Mouse (Mus musculus) limb, embryonic 13.5 days (tissue): ENCODE results near the gene Gaa. TPM values are rescaled to one million over a fixed set of nuclear protein-coding genes. Genes with fewer than 3 reads are reported as not detected.
"Not testable (repeated sequence)": the region's sequence is repeated elsewhere in the genome, so short reads cannot be mapped to it uniquely, and the experiment has no call there.

Experiments used
- ATAC-seq: fragments of 200-750 bp; cut with Nextera tagmentation; 2 replicates; pipeline ENCODE4 v1.8.0; 2017; ENCODE audit warnings: low read depth, moderate number of reproducible peaks, moderate TSS enrichment; ENCODE audit not compliant: low FRiP score
- H3K27ac ChIP-seq: fragments of 300-500 bp; sonication (generic); 2 replicates; pipeline ENCODE4 v1.5.1; 2015; ENCODE audit warnings: inconsistent platforms, mild to moderate bottlenecking, moderate library complexity
- H3K27me3 ChIP-seq: fragments of 300-500 bp; sonication (generic); 2 replicates; pipeline ENCODE4 v1.6.1; 2015; ENCODE audit warnings: mild to moderate bottlenecking, inconsistent platforms
- H3K36me3 ChIP-seq: fragments of 300-500 bp; sonication (generic); 2 replicates; pipeline ENCODE4 v1.6.1; 2015; ENCODE audit warnings: inconsistent platforms, mild to moderate bottlenecking, moderate library complexity
- H3K4me1 ChIP-seq: fragments of 300-500 bp; sonication (generic); 2 replicates; pipeline ENCODE4 v1.6.1; 2015; ENCODE audit warnings: inconsistent platforms
- H3K4me2 ChIP-seq: fragments of 300-500 bp; sonication (generic); replicated peaks from 2 replicates; pipeline ENCODE4 v1.6.1; 2015; ENCODE audit warnings: inconsistent platforms, mild to moderate bottlenecking, moderate library complexity
- H3K4me3 ChIP-seq: fragments of 300-500 bp; sonication (generic); 2 replicates; pipeline ENCODE4 v1.5.1; 2015; ENCODE audit warnings: moderate library complexity, mild to moderate bottlenecking, inconsistent platforms
- H3K9ac ChIP-seq: fragments of 300-500 bp; sonication (generic); 2 replicates; pipeline ENCODE4 v1.6.1; 2015; ENCODE audit warnings: mild to moderate bottlenecking, inconsistent platforms
- H3K9me3 ChIP-seq: fragments of 300-500 bp; sonication (generic); 2 replicates; pipeline ENCODE4 v1.6.1; 2016; ENCODE audit warnings: inconsistent platforms
- WGBS: fragments of 180-500 bp; shearing (Covaris S2); methylation state at CpG from one replicate; pipeline ENCODE4 v1.1.7; 2015; 5-methylcytosine and 5-hydroxymethylcytosine counted together
- polyA plus RNA-seq: library from polyadenylated mRNA; unstranded; fragments of >200 nt; fragmentation: Nextera tagmentation; extraction: Ambion mirVana; gene quantifications from 2 replicates; pipeline ENCODE4 v1.2.1, GENCODE M21; 2015

Gaa gene
- polyA plus RNA-seq, 1 experiment from 2014 or later: 69.9 TPM

DNA sequence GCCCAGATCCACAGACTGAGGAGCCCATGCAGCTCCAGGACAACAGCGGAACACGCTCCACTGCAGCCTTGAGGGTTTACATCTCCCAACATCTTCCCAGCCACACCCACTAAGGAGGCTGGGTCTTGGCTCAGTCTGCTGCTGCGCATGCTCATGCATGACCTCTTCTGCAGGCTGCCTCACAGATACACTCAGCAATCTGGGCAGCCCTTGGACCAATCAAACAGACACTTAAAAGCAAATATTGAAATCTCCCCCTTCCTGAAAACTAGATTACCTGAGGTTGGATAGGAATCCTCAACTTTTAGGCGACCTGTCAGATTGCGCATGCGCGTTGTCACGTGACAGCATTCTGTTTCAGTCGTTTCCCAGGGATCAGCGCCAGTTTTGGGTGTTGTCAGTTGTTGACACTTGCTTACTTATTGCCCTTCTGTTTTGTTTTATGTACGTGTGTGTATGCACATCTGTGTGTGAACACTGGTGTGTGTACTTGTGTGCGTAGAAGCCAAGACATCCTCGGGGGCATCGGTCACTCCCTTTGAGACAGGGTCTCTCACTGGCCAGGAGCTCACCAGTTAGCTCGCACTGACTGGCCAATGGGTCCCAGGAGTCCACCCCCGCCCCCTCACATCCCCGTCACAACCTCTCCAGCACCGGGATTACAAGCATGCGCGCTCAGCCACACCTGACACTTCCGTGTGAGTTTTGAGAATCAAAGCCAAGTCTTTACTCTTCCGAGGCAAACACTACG, 8.9 kb upstream of the Gaa start:
- ATAC-seq: peak; percentile 85
- WGBS: 69% methylated on average over 23 of the region's 23 CpGs
- Histone ChIP-seq H3K9ac (peak overlapping the region; percentile 43), H3K4me2 (peak overlapping the region; percentile 57), H3K9me3 (no peaks in the 10 kb centered on the region), H3K4me1 (peaks cover 14% of the 10 kb centered on the region), H3K4me3 (peak overlapping the region; percentile 34), H3K27me3 (no peaks in the 10 kb centered on the region), H3K36me3 (no peaks in the 10 kb centered on the region), H3K27ac (no peak overlapping the region)

DNA sequence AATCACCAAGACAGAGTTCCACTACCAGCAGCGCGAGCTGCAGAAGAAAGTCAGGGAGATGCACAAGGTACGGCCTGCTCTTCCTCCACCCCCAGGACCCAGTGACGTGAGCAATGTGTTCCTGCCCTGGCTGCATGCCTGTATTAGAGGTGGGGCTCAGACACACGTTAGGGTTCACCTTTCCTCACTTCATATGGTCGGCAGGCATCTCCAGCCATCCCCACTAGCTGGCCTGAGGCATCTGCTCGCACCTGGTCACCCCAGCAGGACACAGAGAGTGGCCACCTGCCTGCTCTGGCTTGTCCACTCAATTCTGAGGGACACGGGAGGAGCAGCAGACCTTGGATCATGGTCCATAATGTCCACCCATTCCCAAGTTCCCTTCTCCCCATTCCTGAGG, 7.7 kb upstream of the Gaa start:
- H3K27ac ChIP-seq: no peak overlapping the region
- no peaks in the 10 kb centered on the region for H3K27me3 ChIP-seq
- H3K36me3 ChIP-seq: no peaks in the 10 kb centered on the region
- ATAC-seq: no peak
- H3K4me2 ChIP-seq: no peak overlapping the region
- H3K9ac ChIP-seq: no peak overlapping the region
- H3K4me3 ChIP-seq: no peak overlapping the region
- H3K4me1 ChIP-seq: peaks cover 14% of the 10 kb centered on the region
- 83% methylated on average over 8 of the region's 8 CpGs for WGBS
- H3K9me3 ChIP-seq: no peaks in the 10 kb centered on the region

DNA sequence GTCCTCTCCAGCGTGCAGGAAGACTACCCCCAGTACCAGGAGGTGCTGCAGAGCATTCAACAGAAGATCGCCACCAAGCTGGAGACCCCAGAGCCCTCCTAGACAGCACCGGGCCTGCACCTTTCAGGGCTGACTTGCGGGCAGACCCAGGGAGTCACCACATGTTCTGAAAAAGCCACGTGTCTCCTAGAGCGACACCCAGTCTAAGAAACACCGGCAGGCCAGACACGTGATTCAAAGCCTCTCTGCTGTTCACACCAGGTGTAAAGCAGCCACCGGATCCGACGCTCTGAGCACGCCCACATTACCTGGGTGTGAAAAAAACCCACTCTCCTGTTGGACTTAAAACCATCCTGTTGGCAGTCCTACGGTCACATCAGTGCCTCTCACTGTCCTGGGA, 3.3 kb upstream of the Gaa start:
- no peak for ATAC-seq
- Histone ChIP-seq H3K36me3 (no peaks in the 10 kb centered on the region), H3K9ac (no peak overlapping the region), H3K9me3 (no peaks in the 10 kb centered on the region), H3K4me1 (peaks cover 16% of the 10 kb centered on the region), H3K27ac (no peak overlapping the region), H3K4me2 (no peak overlapping the region), H3K4me3 (no peak overlapping the region), H3K27me3 (no peaks in the 10 kb centered on the region)
- WGBS: 91% methylated on average over 13 of the region's 13 CpGs

DNA sequence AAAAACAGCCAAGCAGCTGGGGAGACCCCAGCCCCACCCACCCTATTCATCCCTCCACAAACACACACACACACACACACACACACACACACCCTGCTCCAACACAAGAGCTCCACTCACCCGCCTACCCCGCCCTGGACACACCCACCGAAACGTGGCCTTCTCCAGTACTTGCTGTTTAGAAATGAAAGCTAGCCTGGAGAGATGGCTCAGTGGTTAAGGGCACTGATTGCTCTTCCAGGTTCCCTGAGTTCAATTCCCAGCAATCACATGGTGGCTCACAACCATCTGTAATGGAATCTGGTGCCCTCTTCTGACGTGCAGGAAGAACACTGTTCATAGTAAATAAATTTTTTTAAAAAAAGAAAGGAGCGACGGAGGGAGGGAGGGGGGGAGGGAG, 1.9 kb upstream of the Gaa start:
- Histone ChIP-seq H3K27me3 (no peaks in the 10 kb centered on the region), H3K9ac (no peak overlapping the region), H3K9me3 (no peaks in the 10 kb centered on the region), H3K36me3 (peaks cover 11% of the 10 kb centered on the region; the same call in 1 of the 2 replicates), H3K4me2 (no peak overlapping the region), H3K4me3 (no peak overlapping the region), H3K27ac (no peak overlapping the region), H3K4me1 (peaks cover 16% of the 10 kb centered on the region)
- 74% methylated on average over 7 of the region's 7 CpGs for WGBS
- no peak for ATAC-seq

DNA sequence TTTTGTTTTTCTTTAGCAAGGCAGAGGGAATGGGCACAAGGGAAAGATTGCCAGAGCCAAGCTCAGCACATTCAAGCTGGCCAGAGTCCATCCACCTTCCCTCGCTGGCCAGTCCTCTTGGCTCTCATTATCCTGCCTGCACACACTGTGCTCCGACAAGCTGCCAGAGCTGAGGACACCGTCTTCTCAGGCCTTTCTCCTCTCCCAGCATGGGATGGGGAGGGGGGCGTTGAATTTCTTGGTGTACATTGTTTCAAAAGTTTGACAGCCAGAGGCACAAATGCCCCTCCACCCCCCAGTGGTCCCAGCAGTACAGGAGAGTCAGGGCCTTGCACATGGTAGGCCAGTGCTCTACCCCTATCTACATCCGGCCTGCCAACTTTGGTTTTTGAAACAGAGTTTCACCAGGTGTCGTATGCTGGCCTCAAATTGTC, 429 bp upstream of the Gaa start:
- Histone ChIP-seq H3K9ac (no peak overlapping the region), H3K4me2 (peak overlapping the region; percentile 88)
- 54% methylated on average over 6 of the region's 6 CpGs for WGBS

DNA sequence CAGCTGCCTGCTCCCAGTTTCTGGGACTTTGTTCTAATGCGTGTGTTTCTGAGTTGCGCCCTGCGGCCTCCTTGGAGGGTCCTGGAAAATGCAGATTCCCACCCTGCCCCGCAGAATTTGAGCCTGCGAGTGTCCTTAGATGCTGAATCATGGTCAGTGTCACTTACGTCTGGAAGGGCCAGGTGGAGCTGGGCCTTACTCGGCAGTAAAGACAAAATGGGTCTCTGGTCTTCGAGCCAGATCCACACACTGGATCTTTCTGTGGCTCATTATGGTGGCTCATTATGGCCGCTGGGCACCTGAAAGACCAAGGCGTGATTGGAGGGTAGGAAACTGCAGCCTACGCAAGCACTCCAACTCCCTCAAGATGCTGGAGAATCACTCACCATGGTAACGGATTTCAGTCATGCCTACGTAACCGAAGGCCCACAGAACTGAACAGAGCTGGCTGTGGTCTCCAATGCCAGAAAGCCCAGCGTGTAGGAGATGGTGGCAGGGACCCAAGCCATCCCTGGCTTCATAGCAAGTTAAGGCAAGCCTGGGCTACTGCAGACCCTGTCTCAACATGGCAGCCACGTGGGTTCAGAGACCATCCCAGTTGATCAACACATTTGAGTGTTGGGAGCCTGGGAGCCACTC, 989 bp downstream of the Gaa start:
- 82% methylated on average over 16 of the region's 16 CpGs for WGBS

More for the DNA sequence above, 429 bp upstream of the Gaa start:
- H3K4me3 ChIP-seq: peak overlapping the region; percentile 70
- H3K27me3 ChIP-seq: no peaks in the 10 kb centered on the region
- H3K4me1 ChIP-seq: peaks cover 16% of the 10 kb centered on the region
- H3K36me3 ChIP-seq: peaks cover 22% of the 10 kb centered on the region
- no peaks in the 10 kb centered on the region for H3K9me3 ChIP-seq
- peak; percentile 48; the same call in 1 of the 2 replicates for ATAC-seq
- H3K27ac ChIP-seq: no peak overlapping the region

DNA sequence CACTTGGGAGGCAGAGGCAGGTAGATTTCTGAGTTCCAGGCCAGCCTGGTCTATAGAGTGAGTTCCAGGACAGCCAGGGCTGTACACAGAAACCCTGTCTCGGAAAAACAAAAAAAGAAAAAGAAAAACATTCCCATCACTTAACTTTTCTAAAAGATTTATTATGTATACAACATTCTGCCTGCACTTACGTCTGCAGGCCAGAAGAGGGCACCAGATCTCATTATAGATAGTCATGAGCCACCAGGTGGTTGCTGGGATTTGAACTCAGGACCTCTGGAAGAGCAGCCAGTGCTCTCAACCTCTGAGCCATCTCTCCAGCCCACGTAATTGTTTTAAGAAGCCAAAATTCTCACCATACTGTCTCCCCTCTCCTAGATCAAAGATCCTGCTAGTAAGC, 4.8 kb downstream of the Gaa start:
- H3K4me2 ChIP-seq, H3K9me3 ChIP-seq, H3K27me3 ChIP-seq, H3K27ac ChIP-seq, ATAC-seq, H3K9ac ChIP-seq, H3K4me3 ChIP-seq: not testable (repeated sequence)
- H3K4me1 ChIP-seq: peaks cover 11% of the 10 kb centered on the region
- 59% methylated on average over 3 of the region's 3 CpGs for WGBS
- H3K36me3 ChIP-seq: peaks cover 69% of the 10 kb centered on the region

More for the DNA sequence above, 989 bp downstream of the Gaa start:
- H3K27me3 ChIP-seq: no peaks in the 10 kb centered on the region
- H3K9ac ChIP-seq: peak overlapping the region; percentile 80
- H3K36me3 ChIP-seq: peaks cover 36% of the 10 kb centered on the region
- peak overlapping the region; percentile 70 for H3K4me3 ChIP-seq
- peak overlapping the region; percentile 88 for H3K4me2 ChIP-seq
- ATAC-seq: no peak
- H3K4me1 ChIP-seq: peaks cover 16% of the 10 kb centered on the region
- H3K9me3 ChIP-seq: no peaks in the 10 kb centered on the region
- no peak overlapping the region for H3K27ac ChIP-seq

DNA sequence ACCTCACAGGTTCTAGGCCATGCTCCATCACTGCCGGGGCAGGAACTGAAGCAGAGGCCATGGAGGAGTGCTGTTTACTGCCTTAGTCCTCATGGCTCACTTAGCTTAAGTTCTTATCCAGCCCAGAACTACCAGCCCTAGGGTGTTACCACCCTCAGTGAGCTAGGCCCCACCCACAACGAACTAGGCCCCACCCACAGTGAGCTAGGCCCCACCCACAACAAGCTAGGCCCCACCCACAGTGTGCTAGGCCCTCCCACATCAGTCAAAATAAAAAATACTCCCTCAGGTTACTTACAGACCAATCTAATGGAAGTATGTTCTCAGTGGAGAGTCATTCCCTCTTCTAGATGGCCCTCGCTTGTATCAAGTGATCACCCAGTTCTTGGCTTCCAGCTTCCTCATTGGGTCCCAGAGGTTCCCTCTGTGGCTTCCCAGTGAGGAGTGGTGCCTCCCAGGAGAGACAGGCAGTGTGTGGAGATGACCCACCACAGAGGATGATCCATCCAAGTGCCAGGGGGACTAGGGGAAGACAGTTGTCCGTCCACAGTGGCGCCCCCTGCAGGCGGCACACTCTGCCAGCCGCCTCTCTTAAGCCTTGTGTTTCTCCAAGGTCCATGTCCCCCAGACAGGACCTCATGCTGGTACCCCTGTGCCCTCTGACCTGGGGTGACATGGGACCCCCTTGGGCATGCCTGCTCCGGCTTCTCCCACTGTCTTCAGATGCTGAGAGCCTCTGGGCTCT, 5.7 kb downstream of the Gaa start:
- 0 out of 2 replicates have a peak, but pooled peaks have one; percentile 14 for ATAC-seq
- no peaks in the 10 kb centered on the region for H3K9me3 ChIP-seq
- peaks cover 77% of the 10 kb centered on the region for H3K36me3 ChIP-seq
- H3K27ac ChIP-seq: no peak overlapping the region
- no peak overlapping the region for H3K4me2 ChIP-seq
- H3K4me1 ChIP-seq: peaks cover 6% of the 10 kb centered on the region
- no peaks in the 10 kb centered on the region for H3K27me3 ChIP-seq
- no peak overlapping the region for H3K4me3 ChIP-seq
- no peak overlapping the region for H3K9ac ChIP-seq
- WGBS: 90% methylated on average over 8 of the region's 8 CpGs

DNA sequence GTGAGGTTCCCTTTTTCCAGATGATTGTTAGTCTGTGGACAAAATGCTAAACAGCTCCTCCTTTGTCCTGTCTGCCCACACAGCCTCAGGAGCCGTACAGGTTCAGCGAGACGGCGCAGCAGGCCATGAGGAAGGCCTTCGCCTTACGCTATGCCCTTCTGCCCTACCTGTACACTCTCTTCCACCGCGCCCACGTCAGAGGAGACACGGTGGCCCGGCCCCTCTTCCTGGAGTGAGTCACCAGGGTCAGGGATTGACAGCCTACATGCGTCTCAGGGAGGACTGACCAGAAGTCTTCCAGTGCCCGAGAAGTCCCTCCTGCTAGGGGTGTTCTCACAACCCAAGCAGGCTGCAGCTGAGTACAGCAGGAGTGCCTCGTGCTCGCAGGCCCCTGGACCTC, 13.3 kb downstream of the Gaa start:
- Histone ChIP-seq H3K27ac (no peak overlapping the region), H3K4me3 (no peak overlapping the region), H3K4me2 (no peak overlapping the region), H3K36me3 (peaks cover 91% of the 10 kb centered on the region), H3K4me1 (peaks cover 3% of the 10 kb centered on the region; the same call in 1 of the 2 replicates), H3K27me3 (no peaks in the 10 kb centered on the region), H3K9ac (no peak overlapping the region), H3K9me3 (no peaks in the 10 kb centered on the region)
- WGBS: 88% methylated on average over 15 of the region's 15 CpGs
- no peak for ATAC-seq

DNA sequence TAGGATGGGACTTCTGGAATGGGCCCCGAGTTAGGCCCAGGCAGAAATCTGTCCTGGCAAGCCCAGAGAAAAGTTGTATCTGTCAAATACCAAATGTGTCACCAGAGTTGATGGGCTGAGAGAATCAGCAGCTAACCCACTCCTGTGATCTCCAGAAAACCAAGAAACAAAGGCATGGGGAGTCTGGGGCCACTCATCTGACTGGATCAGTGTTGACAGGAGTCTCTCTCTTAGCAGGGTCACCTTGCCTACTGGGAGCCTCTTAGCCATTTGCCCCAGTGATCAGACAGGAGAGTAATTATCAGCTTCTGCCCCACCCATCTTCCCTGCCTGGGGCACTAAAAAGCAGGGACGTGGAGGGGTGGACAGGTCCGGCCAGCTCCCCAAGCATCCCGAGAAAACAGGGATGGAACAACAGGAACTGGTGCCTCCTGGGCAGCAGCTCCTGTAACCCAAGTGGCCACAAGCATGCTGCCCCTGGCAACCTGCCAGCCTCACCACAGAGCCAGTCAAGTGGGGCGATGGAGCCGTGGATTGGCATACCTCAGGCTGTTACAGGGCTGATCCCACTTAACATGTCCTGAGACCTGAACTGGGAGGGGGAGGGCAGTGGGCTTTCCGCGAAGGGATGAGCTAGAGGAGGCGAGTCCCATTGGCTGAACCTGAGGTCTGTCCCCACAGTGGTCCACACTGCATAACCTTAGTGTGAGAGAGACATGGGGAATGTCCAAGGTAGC, 18.3 kb downstream of the Gaa start:
- peaks cover 6% of the 10 kb centered on the region; the same call in 1 of the 2 replicates for H3K4me1 ChIP-seq
- H3K9me3 ChIP-seq: 0 out of 2 replicates have a peak, but pooled peaks cover under 1% of the 10 kb centered on the region
- H3K9ac ChIP-seq: no peak overlapping the region
- no peak; the same call in 1 of the 2 replicates for ATAC-seq
- 59% methylated on average over 9 of the region's 9 CpGs for WGBS
- H3K27ac ChIP-seq: no peak overlapping the region
- H3K27me3 ChIP-seq: no peaks in the 10 kb centered on the region
- H3K4me2 ChIP-seq: no peak overlapping the region
- no peak overlapping the region for H3K4me3 ChIP-seq
- peaks cover 94% of the 10 kb centered on the region for H3K36me3 ChIP-seq

DNA sequence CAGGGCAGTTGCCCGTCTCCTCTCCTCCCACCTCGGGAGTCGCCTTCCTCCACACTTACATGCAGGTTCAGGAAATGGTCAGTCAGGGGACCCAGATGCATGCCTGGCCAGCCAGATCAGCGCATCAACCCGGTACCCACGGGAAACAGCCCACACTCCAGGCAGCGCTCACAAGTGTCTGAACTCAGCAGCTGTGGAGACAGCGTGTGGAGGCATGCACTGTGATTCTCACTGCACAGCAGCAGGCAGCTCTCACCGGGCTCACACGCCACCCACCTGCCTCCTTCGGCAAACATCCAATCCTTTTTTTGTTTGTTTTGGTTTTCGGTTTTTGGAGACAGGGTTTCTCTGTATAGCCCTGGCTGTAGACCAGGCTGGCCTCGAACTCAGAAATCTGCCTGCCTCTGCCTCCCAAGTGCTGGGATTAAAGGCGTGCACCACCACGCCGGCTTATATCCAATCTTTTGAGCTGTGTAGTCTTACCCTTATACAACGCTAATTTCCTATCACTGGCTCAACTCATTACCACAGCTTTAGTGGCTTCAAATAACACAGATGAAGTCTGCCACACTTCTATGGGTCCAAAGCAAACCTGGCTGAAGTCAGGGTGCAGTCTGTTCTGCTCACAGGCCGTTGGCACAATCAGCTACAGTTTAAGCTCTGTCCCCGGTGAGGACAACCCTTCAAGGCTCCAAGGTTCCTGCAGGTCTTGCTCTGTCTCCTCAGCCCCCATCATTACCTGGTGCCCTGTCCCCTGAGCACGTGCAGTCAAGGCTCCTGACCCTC, 19.7 kb downstream of the Gaa start:
- 0 out of 2 replicates have a peak, but pooled peaks cover 5% of the 10 kb centered on the region for H3K9me3 ChIP-seq
- peaks cover 96% of the 10 kb centered on the region for H3K36me3 ChIP-seq
- 87% methylated on average over 20 of the region's 20 CpGs for WGBS
- no peaks in the 10 kb centered on the region for H3K27me3 ChIP-seq
- peaks cover 6% of the 10 kb centered on the region; the same call in 1 of the 2 replicates for H3K4me1 ChIP-seq
- no peak overlapping the region for H3K4me3 ChIP-seq
- H3K27ac ChIP-seq: no peak overlapping the region; the same call in 1 of the 2 replicates
- no peak overlapping the region for H3K4me2 ChIP-seq
- no peak overlapping the region for H3K9ac ChIP-seq
- ATAC-seq: no peak
